Mouse (Mus musculus): ENCODE data around the gene Ahnak. TPM values are rescaled to one million over a fixed set of nuclear protein-coding genes. Genes with fewer than 3 reads are reported as not detected.

Ahnak gene
- polyA plus RNA-seq, 1 experiment from 2014 or later: 5.0 TPM

DNA sequence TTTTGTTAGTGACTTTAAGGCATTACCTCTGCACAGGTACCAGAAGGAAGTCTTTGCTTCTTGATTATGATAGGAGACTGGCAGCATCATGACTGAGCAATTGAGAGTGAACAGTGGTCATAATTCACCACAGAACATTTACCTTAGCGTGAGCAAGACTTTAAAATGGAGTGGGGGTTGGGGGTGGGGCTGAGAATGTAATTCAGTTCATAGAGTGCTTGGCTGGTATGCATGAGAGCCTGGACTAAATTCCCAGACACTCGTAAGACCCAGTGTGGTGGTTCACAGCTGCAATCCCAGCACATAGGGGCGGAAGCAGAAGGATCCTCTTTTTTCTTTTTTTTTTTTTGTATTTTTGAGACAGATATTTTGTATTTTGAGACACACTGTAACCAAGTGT, 30.2 kb downstream of the Ahnak start:
- Histone ChIP-seq H3K27me3 (replicated peaks) (no peaks in the 10 kb centered on the region), H3K4me2 (replicated peaks) (no peak overlapping the region)
- WGBS: 83% methylated on average over 3 of the region's 3 CpGs

DNA sequence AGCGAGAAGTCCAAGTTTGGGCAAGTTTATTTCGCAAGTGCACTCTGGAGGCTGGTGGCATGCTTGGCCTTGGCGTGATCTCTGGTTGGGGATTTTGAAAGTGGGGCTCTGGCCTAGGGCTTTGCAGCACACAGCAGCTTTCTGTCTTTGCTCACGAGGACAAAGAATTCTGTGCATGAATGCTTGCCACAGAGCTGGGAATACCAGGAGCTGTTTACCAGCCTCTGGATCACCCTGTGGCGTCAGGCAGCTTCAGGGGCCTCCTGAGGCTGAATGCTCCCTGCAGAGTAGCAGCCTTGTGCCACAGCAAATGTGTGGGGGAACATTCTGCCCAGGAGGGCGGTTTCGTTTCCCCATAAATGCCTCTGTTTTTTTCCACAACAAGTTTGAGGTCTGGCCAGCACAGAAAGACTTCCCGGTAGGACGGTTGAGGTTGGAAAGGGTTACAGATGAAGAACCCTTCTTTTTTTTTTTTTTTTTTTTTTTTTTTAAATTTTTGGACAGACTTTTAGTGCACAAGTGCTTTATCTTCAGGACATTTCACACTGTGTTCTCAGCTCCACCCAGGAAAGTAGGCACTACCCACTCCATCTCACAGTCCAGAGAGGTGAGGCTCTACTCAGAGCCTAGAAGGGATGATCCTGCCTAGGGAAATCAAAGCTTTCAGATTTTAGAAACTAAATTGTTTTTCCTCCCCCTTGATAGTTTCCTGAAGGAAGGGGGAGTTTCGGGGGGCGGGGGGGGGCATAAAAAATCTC, 34.1 kb downstream of the Ahnak start:
- Histone ChIP-seq H3K4me2 (replicated peaks) (no peak overlapping the region), H3K27ac (no peak overlapping the region)
- ATAC-seq (ENCODE audit: low FRiP score, low read depth): no peak

More for the DNA sequence above, 30.2 kb downstream of the Ahnak start:
- Histone ChIP-seq H3K9ac (no peak overlapping the region), H3K4me3 (no peak overlapping the region), H3K36me3 (no peaks in the 10 kb centered on the region), H3K4me1 (no peaks in the 10 kb centered on the region), H3K27ac (no peak overlapping the region), H3K9me3 (no peaks in the 10 kb centered on the region)
- ATAC-seq (ENCODE audit: low FRiP score, low read depth): no peak

DNA sequence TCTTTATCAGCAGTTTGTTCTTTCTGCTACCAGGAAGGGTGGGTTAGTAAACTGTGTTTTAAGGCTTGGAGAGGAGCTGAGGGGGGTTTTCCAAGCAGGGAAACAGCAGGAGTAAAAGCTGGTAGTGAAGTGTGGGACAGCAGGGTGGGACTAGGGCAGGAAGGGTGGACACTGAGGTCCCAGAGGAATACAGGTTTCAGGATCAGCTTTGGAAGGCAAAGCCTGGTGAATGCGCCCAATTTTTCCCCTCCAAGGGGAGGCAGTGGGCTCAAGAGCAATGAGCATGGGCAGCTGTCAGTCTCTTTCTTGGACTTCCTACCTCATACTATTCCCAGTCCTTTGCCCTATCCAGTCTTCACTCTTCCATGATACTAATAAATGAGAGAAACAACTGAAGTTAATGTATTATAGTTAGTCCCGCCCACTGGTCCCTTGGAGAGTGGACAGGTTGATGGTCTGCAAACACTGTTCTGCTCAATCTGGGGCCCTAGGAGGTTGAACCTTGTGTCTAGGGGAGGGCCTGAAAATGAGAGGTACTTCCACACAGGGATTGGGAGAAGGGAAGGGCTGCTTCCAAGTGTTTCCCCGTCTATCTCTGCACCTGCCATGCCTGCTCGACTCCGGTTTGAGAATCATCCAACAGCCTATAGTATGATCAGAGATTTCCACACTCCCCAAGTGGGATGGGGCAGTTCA, 36.6 kb downstream of the Ahnak start:
- 94% methylated on average over 5 of the region's 5 CpGs for WGBS
- Histone ChIP-seq H3K9me3 (no peaks in the 10 kb centered on the region), H3K36me3 (no peaks in the 10 kb centered on the region), H3K9ac (no peak overlapping the region), H3K4me3 (no peak overlapping the region), H3K27me3 (replicated peaks) (no peaks in the 10 kb centered on the region), H3K4me2 (replicated peaks) (no peak overlapping the region), H3K4me1 (0 out of 2 replicates have a peak, but pooled peaks cover 3% of the 10 kb centered on the region), H3K27ac (no peak overlapping the region)
- ATAC-seq (ENCODE audit: low FRiP score, low read depth): no peak

More for the DNA sequence above, 34.1 kb downstream of the Ahnak start:
- Histone ChIP-seq H3K4me1 (0 out of 2 replicates have a peak, but pooled peaks cover 3% of the 10 kb centered on the region), H3K9ac (no peak overlapping the region), H3K4me3 (no peak overlapping the region), H3K36me3 (no peaks in the 10 kb centered on the region), H3K9me3 (no peaks in the 10 kb centered on the region), H3K27me3 (replicated peaks) (no peaks in the 10 kb centered on the region)
- 64% methylated on average over 11 of the region's 11 CpGs for WGBS

DNA sequence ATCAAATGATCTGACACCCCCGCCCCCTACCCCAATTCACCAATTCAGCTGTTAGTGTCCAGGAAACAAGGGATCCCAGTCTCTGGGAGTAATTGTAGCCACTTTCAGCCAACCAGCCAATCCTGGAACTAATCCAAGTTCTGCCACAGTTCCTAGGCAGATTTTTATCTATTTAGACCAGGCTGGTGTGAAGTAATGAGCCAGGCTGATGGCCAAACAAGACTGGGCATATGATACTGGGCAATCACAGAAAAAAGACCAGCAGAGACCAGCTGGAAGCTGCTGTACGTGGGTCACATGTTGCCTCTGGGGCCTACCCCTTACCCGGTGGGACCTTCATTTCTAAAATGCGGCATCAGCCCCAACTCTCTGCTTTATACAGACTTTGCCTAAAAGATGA, 37.5 kb downstream of the Ahnak start:
- no peaks in the 10 kb centered on the region for H3K27me3 ChIP-seq (replicated peaks)
- ATAC-seq (ENCODE audit: low FRiP score, low read depth): no peak

DNA sequence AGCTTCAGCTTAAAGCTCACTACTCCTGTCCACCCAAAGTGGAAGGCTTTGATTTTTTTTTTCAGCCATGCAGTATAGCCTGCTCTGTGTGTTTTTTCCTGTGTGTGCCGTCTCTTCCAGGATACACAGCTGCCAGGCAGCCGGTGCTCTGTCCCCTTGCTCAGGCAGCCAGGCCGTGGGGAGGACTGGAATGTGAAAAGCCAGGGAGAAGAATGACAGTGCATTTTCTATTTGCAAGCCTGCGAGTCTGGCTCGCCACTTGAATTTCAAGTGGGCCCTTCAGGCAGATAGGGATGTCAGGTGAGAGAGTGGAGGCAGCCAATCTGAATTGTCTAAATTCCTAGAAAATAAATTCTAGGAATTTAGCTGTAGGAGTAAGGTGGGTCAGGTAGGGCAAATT, 38.7 kb downstream of the Ahnak start:
- H3K4me1 ChIP-seq: 0 out of 2 replicates have a peak, but pooled peaks cover 3% of the 10 kb centered on the region
- no peak overlapping the region for H3K9ac ChIP-seq
- no peak overlapping the region for H3K27ac ChIP-seq
- ATAC-seq (ENCODE audit: low FRiP score, low read depth): no peak
- no peaks in the 10 kb centered on the region for H3K27me3 ChIP-seq (replicated peaks)
- no peak overlapping the region for H3K4me3 ChIP-seq
- WGBS: 35% methylated on average over 5 of the region's 5 CpGs
- H3K4me2 ChIP-seq (replicated peaks): no peak overlapping the region
- no peaks in the 10 kb centered on the region for H3K9me3 ChIP-seq
- no peaks in the 10 kb centered on the region for H3K36me3 ChIP-seq

More for the DNA sequence above, 37.5 kb downstream of the Ahnak start:
- H3K4me3 ChIP-seq: no peak overlapping the region
- 0 out of 2 replicates have a peak, but pooled peaks cover 3% of the 10 kb centered on the region for H3K4me1 ChIP-seq
- no peaks in the 10 kb centered on the region for H3K9me3 ChIP-seq
- no peak overlapping the region for H3K9ac ChIP-seq
- no peak overlapping the region for H3K27ac ChIP-seq
- no peak overlapping the region for H3K4me2 ChIP-seq (replicated peaks)
- 86% methylated on average over 4 of the region's 4 CpGs for WGBS
- no peaks in the 10 kb centered on the region for H3K36me3 ChIP-seq

DNA sequence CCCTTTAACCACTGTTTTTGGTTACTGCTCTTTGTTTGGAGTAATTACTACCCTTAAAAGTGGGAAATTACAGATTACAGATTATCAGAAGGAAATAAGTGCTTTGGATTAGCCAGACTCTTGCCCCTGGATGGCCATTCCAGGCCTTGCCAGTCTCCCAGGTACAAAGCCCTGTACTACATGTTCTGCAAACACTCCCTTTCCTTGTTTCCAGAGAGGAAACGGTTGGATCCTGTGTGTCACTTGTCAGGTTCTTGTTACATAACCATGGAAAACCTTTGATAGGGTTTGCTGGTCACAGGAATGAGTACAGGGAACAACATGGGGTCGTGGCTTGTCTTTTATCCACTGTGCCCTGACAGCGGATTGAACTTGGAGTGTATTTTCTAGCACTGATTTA, 39.3 kb downstream of the Ahnak start:
- Histone ChIP-seq H3K4me1 (0 out of 2 replicates have a peak, but pooled peaks cover 3% of the 10 kb centered on the region), H3K36me3 (no peaks in the 10 kb centered on the region), H3K4me3 (no peak overlapping the region), H3K9me3 (no peaks in the 10 kb centered on the region), H3K27me3 (replicated peaks) (no peaks in the 10 kb centered on the region), H3K27ac (no peak overlapping the region), H3K9ac (no peak overlapping the region), H3K4me2 (replicated peaks) (no peak overlapping the region)
- no peak for ATAC-seq (ENCODE audit: low FRiP score, low read depth)
- WGBS: 76% methylated on average over 3 of the region's 3 CpGs

DNA sequence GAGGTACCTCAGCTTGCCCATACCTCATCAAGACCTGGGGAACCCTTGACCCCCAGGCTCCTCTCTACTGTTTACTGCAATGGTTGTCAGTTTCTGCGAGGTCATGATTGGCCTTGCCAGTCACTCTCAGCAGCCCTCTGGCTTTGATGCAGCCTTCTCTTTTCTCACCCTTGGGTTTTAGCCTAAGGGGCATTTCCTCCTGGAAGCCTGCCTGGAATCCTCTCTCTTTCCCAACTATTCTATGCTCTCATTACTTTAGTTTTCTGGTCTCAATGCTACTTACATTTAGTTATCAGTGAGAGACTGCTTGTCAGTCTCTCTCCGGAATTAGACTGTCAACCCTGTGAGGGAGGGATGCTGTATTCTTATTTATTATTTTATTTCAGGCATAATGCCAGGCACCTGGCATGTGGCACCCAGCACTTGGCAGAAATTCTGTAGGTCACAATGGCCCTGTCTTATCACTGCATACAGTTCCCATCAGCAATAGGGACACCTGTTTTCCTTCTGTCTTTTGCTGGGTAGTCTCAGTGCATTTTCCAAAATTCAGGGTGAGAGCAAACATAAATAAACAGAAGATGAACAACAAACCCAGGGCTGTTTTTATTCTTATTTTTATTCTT, 40.7 kb downstream of the Ahnak start:
- Histone ChIP-seq H3K9me3 (no peaks in the 10 kb centered on the region), H3K4me3 (no peak overlapping the region), H3K9ac (no peak overlapping the region), H3K36me3 (no peaks in the 10 kb centered on the region), H3K27ac (no peak overlapping the region), H3K4me2 (replicated peaks) (no peak overlapping the region), H3K27me3 (replicated peaks) (no peaks in the 10 kb centered on the region), H3K4me1 (0 out of 2 replicates have a peak, but pooled peaks cover 3% of the 10 kb centered on the region)
- ATAC-seq (ENCODE audit: low FRiP score, low read depth): no peak
- 89% methylated on average over 2 of the region's 2 CpGs for WGBS

DNA sequence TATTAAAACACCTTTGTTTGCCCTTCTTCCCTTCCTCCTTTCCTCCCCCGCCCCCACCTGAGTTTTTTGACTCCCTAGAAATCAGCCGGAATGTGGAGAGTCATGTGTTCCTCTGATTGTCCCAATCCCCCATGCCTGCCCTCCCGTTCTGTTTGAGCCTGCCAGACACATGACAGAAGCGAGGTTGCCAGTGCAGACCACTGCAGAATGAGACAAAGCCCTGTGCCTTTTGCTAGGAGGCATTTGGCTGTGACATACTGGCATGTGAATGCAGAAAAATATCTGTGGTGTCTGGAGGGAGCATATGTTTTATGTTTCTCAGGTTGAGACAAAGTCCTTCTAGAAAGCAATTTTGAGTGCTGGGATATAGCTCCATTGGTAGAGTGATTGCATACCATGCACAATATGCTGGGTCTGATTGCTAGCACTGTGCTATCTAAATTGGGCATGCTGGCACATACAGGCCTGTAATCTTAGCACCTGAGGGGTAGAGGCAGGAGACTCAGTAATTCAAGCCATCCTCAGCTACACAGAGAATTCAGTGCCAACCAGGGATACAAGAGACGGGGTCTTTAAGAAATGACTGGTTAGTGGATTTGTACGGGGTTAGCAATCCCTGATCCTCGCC, 43.5 kb downstream of the Ahnak start:
- WGBS: 70% methylated on average over 7 of the region's 7 CpGs
- Histone ChIP-seq H3K4me2 (replicated peaks) (no peak overlapping the region), H3K4me3 (no peak overlapping the region), H3K27ac (no peak overlapping the region), H3K9ac (no peak overlapping the region), H3K36me3 (no peaks in the 10 kb centered on the region), H3K27me3 (replicated peaks) (no peaks in the 10 kb centered on the region), H3K9me3 (no peaks in the 10 kb centered on the region), H3K4me1 (0 out of 2 replicates have a peak, but pooled peaks cover 2% of the 10 kb centered on the region)
- ATAC-seq (ENCODE audit: low FRiP score, low read depth): no peak

DNA sequence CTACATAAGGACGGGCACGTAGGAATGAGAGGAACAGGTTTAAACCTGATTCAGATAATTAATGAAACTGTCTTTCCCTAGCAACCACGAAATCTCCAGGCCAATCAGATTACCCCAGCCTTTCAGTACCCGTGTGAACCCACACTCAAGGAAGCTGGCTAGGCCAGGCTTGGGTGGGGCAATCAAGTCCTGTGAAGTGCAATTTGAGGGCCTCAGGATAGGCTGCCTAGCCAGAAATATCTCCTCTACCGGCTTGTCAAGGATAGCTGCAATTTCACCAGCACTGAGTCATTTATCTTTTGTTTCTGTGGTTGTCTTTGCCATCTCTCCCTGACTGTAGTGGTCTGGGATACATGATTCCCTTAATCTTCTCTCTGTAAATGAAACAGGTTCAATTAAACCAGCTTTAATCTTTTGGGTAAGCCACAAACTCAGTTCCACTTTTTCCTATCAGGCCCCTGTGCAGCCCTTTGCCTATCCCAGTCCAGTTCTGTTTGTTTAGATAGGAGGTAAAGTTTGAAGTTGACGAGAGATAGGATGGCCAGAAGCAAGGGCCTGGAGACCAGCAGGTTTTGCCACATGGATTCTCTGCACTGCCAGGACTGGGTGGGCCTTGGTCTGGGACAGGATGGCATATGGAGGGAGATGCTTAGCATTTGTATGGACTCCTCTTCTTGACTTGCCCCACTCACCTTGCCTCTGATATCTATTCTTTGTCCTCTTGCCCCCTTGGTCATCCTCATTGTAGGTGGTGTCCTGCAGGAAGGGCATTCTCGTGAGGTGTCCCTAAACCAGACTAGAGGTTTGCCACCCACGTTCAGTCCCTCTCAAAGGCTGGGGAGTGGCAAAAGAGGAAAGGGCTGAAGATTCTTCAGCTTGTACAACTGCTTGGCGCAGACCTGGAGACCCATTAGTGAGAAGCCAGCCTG, 44.6 kb downstream of the Ahnak start:
- H3K9ac ChIP-seq: no peak overlapping the region
- no peaks in the 10 kb centered on the region for H3K36me3 ChIP-seq
- H3K27me3 ChIP-seq (replicated peaks): no peaks in the 10 kb centered on the region
- no peaks in the 10 kb centered on the region for H3K9me3 ChIP-seq
- H3K4me3 ChIP-seq: no peak overlapping the region
- ATAC-seq (ENCODE audit: low FRiP score, low read depth): no peak
- 63% methylated on average over 9 of the region's 9 CpGs for WGBS
- no peak overlapping the region for H3K4me2 ChIP-seq (replicated peaks)
- no peaks in the 10 kb centered on the region for H3K4me1 ChIP-seq
- no peak overlapping the region for H3K27ac ChIP-seq

DNA sequence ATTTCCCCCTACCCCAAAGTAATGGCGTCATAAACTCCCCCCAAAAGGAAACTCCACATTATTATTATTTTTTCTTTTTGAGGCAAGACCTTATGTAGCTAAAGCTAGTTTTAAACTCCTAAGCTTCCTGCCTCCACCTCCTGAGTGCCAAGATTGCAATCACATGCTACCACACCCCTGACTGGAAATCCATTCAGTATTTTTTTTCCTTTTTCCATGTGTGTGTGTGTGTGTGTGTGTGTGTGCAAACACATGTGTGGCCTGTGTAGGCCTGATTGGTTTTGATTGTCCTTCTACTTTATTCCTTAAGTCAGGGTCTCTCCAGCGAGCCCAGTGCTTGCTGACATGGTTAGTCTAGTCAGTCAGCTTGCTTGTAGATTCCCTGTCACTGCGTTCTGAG, 45.4 kb downstream of the Ahnak start:
- WGBS: 84% methylated on average over 3 of the region's 3 CpGs
- H3K4me3 ChIP-seq: no peak overlapping the region
- H3K4me2 ChIP-seq (replicated peaks): no peak overlapping the region
- H3K4me1 ChIP-seq: no peaks in the 10 kb centered on the region
- ATAC-seq (ENCODE audit: low FRiP score, low read depth): no peak
- no peak overlapping the region for H3K9ac ChIP-seq
- no peaks in the 10 kb centered on the region for H3K27me3 ChIP-seq (replicated peaks)
- no peaks in the 10 kb centered on the region for H3K36me3 ChIP-seq
- no peaks in the 10 kb centered on the region for H3K9me3 ChIP-seq
- no peak overlapping the region for H3K27ac ChIP-seq

DNA sequence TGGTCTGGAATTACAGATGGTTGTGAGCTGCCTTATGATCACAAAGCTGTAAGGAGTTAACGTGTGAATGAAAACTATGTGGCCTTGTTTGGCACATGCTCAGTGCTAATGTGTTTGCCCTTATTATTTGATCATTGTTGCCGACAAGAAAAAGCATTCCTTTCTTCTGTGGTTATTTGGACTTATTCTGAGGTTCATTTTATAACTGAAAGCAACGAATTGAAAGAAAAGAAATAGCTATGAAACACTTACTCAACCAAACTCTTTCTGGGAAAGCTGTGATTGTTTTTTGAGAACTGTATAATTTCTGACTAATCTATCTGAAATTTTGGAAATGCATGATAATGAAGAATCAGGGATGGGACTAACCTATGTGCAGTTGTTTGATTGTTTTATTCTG, 46.0 kb downstream of the Ahnak start:
- no peak overlapping the region for H3K4me2 ChIP-seq (replicated peaks)
- 81% methylated on average over 3 of the region's 3 CpGs for WGBS
- H3K9me3 ChIP-seq: no peaks in the 10 kb centered on the region
- H3K27me3 ChIP-seq (replicated peaks): no peaks in the 10 kb centered on the region
- no peak overlapping the region for H3K4me3 ChIP-seq
- ATAC-seq (ENCODE audit: low FRiP score, low read depth): no peak
- no peak overlapping the region for H3K27ac ChIP-seq
- H3K36me3 ChIP-seq: no peaks in the 10 kb centered on the region
- no peak overlapping the region for H3K9ac ChIP-seq
- H3K4me1 ChIP-seq: no peaks in the 10 kb centered on the region

Measured in neural tube, embryonic 12.5 days (tissue).